Mouse (Mus musculus): ENCODE results near the gene Gm10696. TPM values are rescaled to one million over a fixed set of nuclear protein-coding genes. Genes with fewer than 3 reads are reported as not detected.
"Not testable (repeated sequence)": the region's sequence is repeated elsewhere in the genome, so short reads cannot be mapped to it uniquely, and the experiment has no call there.

The Gm10696 gene
- not detected for total RNA-seq (2021)
- long read RNA-seq, experiment 1: 0 reads
- long read RNA-seq, experiment 2: 0 reads

GRCm38 (mm10) chr3:94178093-94178492 is at the start of gene Gm10696:
Gene Gm10696, minus strand, starts transcription at chr3:94178193.
- not testable (repeated sequence) for DNase-seq

GRCm38 (mm10) chr3:94196414-94196813 is 18.4 kb upstream of the Gm10696 start, which contains the start of gene Gm5286:
Gene Gm5286, plus strand, starts transcription at chr3:94196714.
- DNase-seq: not testable (repeated sequence)

GRCm38 (mm10) chr3:94167351-94167750 is 10.6 kb downstream of the Gm10696 start:
- not testable (repeated sequence) for DNase-seq

Other genes starting within 250 kb of the Gm10696 start
- not detected for gene Gm9117, start 234.7 kb downstream of the Gm10696 start, total RNA-seq (2021)
- gene Tdpoz5, start 216.9 kb downstream of the Gm10696 start, total RNA-seq (2021): not detected
- gene Gm9125, start 123.3 kb downstream of the Gm10696 start, total RNA-seq (2021): not detected
- gene Gm10697, start 105.5 kb downstream of the Gm10696 start, total RNA-seq (2021): not detected
- not detected for gene Gm5286, start 18.5 kb upstream of the Gm10696 start, total RNA-seq (2021)
- not detected for gene Gm4778, start 85.8 kb upstream of the Gm10696 start, total RNA-seq (2021)
- gene Them4, start 131.9 kb upstream of the Gm10696 start, total RNA-seq (2021): 10 to 100 TPM; 10.7 to 11.8 TPM
- not detected for gene Them5, start 163.9 kb upstream of the Gm10696 start, total RNA-seq (2021)
- gene C2cd4d, start 184.2 kb upstream of the Gm10696 start, total RNA-seq (2021): under 1 TPM in 1 of 2 experiments, not detected in 1; 0.73 TPM
- gene Rorc, start 194.6 kb upstream of the Gm10696 start, total RNA-seq (2021): 10 to 100 TPM; 28.0 to 35.6 TPM
- 1 to 10 TPM in 1 of 2 experiments, under 1 TPM in 1; 0.99 to 1.0 TPM for gene Lingo4, start 220.3 kb upstream of the Gm10696 start, total RNA-seq (2021)
- 10 to 100 TPM in 1 of 2 experiments, 1 to 10 TPM in 1; 9.7 to 12.1 TPM for gene Tdrkh, start 235.1 kb upstream of the Gm10696 start, total RNA-seq (2021)